Mouse (Mus musculus): ENCODE results near the gene Actr1b.
"Not testable (repeated sequence)": the region's sequence is repeated elsewhere in the genome, so short reads cannot be mapped to it uniquely, and the experiment has no call there.

Gene Actr1b

GRCm38 (mm10) chr1:36707166-36707565 lies 7.1 kb downstream of the Actr1b start:
- DNase-seq (ENCODE audit: low spot score in 2 of 2), result no peak

- DNase-seq (ENCODE audit: low spot score in 2 of 2), result no peak
Measured at GRCm38 (mm10) chr1:36697030-36697429, 17.2 kb downstream of the Actr1b start.

GRCm38 (mm10) chr1:36696411-36696810 lies 17.8 kb downstream of the Actr1b start:
- DNase-seq (ENCODE audit: low spot score in 2 of 2), result no peak

GRCm38 (mm10) chr1:36694871-36695270 lies 19.4 kb downstream of the Actr1b start:
- DNase-seq (ENCODE audit: low spot score in 2 of 2), result no peak

- peak; percentile 96 to 97 for DNase-seq (ENCODE audit: low spot score in 2 of 2)
Measured at GRCm38 (mm10) chr1:36691271-36692155, 22.7 kb downstream of the Actr1b start, which contains the start of gene Cox5b. Cox5b (plus strand) TSS chr1:36691449.

GRCm38 (mm10) chr1:36690671-36691235 lies 23.5 kb downstream of the Actr1b start:
- no peak for DNase-seq (ENCODE audit: low spot score in 2 of 2)

GRCm38 (mm10) chr1:36683810-36684467 lies 30.3 kb downstream of the Actr1b start:
- peak; percentile 65 to 80 for DNase-seq (ENCODE audit: low spot score in 2 of 2)

- no peak for DNase-seq (ENCODE audit: low spot score in 2 of 2)
Measured at GRCm38 (mm10) chr1:36682620-36683355, 31.4 kb downstream of the Actr1b start, which contains the start of gene Fam178b. Fam178b (minus strand) TSS chr1:36683183.

GRCm38 (mm10) chr1:36680893-36681292 lies 33.3 kb downstream of the Actr1b start:
- DNase-seq (ENCODE audit: low spot score in 2 of 2), result no peak

- no peak for DNase-seq (ENCODE audit: low spot score in 2 of 2)
Measured at GRCm38 (mm10) chr1:36674936-36675335, 39.3 kb downstream of the Actr1b start.

- DNase-seq (ENCODE audit: low spot score in 2 of 2), result no peak
Measured at GRCm38 (mm10) chr1:36672648-36673350, 41.4 kb downstream of the Actr1b start.

- no peak for DNase-seq (ENCODE audit: low spot score in 2 of 2)
Measured at GRCm38 (mm10) chr1:36671260-36671659, 43.0 kb downstream of the Actr1b start.

GRCm38 (mm10) chr1:36670256-36670655 lies 44.0 kb downstream of the Actr1b start:
- no peak for DNase-seq (ENCODE audit: low spot score in 2 of 2)

GRCm38 (mm10) chr1:36668007-36668406 lies 46.2 kb downstream of the Actr1b start:
- DNase-seq (ENCODE audit: low spot score in 2 of 2), result not testable (repeated sequence)

- DNase-seq (ENCODE audit: low spot score in 2 of 2), result no peak
Measured at GRCm38 (mm10) chr1:36665934-36666333, 48.3 kb downstream of the Actr1b start.

GRCm38 (mm10) chr1:36665165-36665723 lies 49.0 kb downstream of the Actr1b start:
- DNase-seq (ENCODE audit: low spot score in 2 of 2), result no peak

GRCm38 (mm10) chr1:36664457-36664856 lies 49.8 kb downstream of the Actr1b start:
- peak in 1 of 2 experiments; percentile 21 for DNase-seq (ENCODE audit: low spot score in 2 of 2)

GRCm38 (mm10) chr1:36658621-36659399 lies 55.4 kb downstream of the Actr1b start:
- DNase-seq (ENCODE audit: low spot score in 2 of 2), result no peak

- no peak for DNase-seq (ENCODE audit: low spot score in 2 of 2)
Measured at GRCm38 (mm10) chr1:36657658-36658415, 56.4 kb downstream of the Actr1b start.
